Mouse (Mus musculus) heart, embryonic 10.5 days (tissue): Measurements from ENCODE around the gene Kcnh8. TPM values are rescaled to one million over a fixed set of nuclear protein-coding genes. Genes with fewer than 3 reads are reported as not detected.

Experiments
- DNase-seq: peaks from one replicate; pipeline ENCODE4 v3.0.0-alpha.2; 2017; ENCODE audit warnings: low spot score
- H3K27ac ChIP-seq: fragments of 300-500 bp; sonication (generic); 2 replicates; pipeline ENCODE4 v1.5.1; 2016; ENCODE audit warnings: mild to moderate bottlenecking
- H3K27me3 ChIP-seq: fragments of 300-500 bp; sonication (generic); 2 replicates; pipeline ENCODE4 v1.6.1; 2016; ENCODE audit warnings: mild to moderate bottlenecking; ENCODE audit not compliant: poor library complexity, insufficient read depth, severe bottlenecking
- H3K36me3 ChIP-seq: fragments of 300-500 bp; sonication (generic); 2 replicates; pipeline ENCODE4 v1.6.1; 2016; ENCODE audit warnings: mild to moderate bottlenecking, moderate library complexity
- H3K4me1 ChIP-seq: fragments of 300-500 bp; sonication (generic); 2 replicates; pipeline ENCODE4 v1.6.1; 2016; ENCODE audit warnings: mild to moderate bottlenecking
- H3K4me3 ChIP-seq: fragments of 300-500 bp; sonication (generic); 2 replicates; pipeline ENCODE4 v1.5.1; 2016; ENCODE audit warnings: mild to moderate bottlenecking, moderate library complexity
- H3K9me3 ChIP-seq: fragments of 300-500 bp; sonication (generic); 2 replicates; pipeline ENCODE4 v1.6.1; 2016; ENCODE audit warnings: mild to moderate bottlenecking, moderate library complexity
- WGBS: fragments of 180-500 bp; shearing (Covaris S2); methylation state at CpG from one replicate; pipeline ENCODE4 v1.1.7; 2016; 5-methylcytosine and 5-hydroxymethylcytosine counted together
- polyA plus RNA-seq: library from polyadenylated mRNA; unstranded; fragments of >200 nt; fragmentation: Nextera tagmentation; extraction: Ambion mirVana; gene quantifications from 2 replicates; pipeline ENCODE4 v1.2.1, GENCODE M21; 2016

The Kcnh8 gene
- polyA plus RNA-seq, 1 experiment from 2014 or later, result 0.09 TPM

- Histone ChIP-seq H3K36me3 (no peaks in the 10 kb centered on the region), H3K4me3 (no peak overlapping the region), H3K27ac (no peak overlapping the region), H3K9me3 (no peaks in the 10 kb centered on the region), H3K27me3 (no peaks in the 10 kb centered on the region), H3K4me1 (no peaks in the 10 kb centered on the region)
- no peak for DNase-seq
Observed at GRCm38 (mm10) chr17:52691988-52692387, 89.5 kb downstream of the Kcnh8 start.

DNA sequence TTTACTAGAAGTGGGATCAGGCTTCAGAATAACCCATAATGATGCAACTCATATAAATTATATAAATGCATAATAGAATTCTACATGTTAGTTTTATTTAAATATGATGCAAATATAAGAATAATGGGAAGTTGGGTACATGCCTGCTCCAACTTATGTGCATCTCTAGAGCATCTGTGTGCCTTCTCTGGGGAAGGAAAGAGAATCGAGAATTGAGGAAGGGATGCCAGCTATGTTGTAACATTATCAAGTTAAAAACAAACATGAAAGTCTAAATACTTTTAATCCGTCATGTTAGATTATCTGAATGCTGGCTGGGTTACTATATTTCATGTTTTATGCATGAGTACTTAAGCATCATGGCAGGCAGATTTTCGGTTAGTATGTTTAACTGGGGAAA is 99.4 kb downstream of the Kcnh8 start:
- Histone ChIP-seq H3K36me3 (no peaks in the 10 kb centered on the region), H3K27ac (no peak overlapping the region), H3K4me1 (no peaks in the 10 kb centered on the region), H3K9me3 (no peaks in the 10 kb centered on the region), H3K27me3 (no peaks in the 10 kb centered on the region), H3K4me3 (no peak overlapping the region)
- 80% methylated on average over 3 of the region's 3 CpGs for WGBS
- no peak for DNase-seq

GRCm38 (mm10) chr17:52712319-52712718 is 109.8 kb downstream of the Kcnh8 start:
- no peaks in the 10 kb centered on the region for H3K27me3 ChIP-seq
- DNase-seq, result no peak
- no peaks in the 10 kb centered on the region for H3K36me3 ChIP-seq
- H3K9me3 ChIP-seq, result no peaks in the 10 kb centered on the region
- WGBS, result 27% methylated on average over 1 of the region's 1 CpGs
- no peak overlapping the region for H3K4me3 ChIP-seq
- no peaks in the 10 kb centered on the region for H3K4me1 ChIP-seq
- no peak overlapping the region for H3K27ac ChIP-seq

DNA sequence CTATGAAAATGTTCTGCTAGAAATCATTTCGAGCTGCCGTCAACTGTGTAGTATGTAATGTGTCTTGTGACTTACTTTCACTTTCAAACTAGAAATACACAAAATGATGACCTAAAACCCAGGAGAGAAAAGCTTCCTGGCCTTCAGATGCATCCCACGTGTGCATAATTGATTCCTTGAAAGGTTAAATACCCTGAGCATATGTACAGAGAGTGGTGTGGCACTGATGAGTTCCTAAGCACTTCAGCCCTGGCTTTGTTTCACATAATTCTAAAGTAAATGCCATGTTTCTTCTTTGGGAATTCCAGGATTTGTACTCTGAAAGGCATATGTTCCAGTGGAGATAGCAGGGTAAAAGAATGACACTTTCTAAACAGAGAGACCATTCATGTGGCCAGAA is 119.7 kb downstream of the Kcnh8 start:
- Histone ChIP-seq H3K27me3 (no peaks in the 10 kb centered on the region), H3K9me3 (no peaks in the 10 kb centered on the region), H3K27ac (no peak overlapping the region), H3K4me3 (no peak overlapping the region), H3K4me1 (no peaks in the 10 kb centered on the region), H3K36me3 (no peaks in the 10 kb centered on the region)
- 73% methylated on average over 3 of the region's 3 CpGs for WGBS
- DNase-seq, result no peak

DNA sequence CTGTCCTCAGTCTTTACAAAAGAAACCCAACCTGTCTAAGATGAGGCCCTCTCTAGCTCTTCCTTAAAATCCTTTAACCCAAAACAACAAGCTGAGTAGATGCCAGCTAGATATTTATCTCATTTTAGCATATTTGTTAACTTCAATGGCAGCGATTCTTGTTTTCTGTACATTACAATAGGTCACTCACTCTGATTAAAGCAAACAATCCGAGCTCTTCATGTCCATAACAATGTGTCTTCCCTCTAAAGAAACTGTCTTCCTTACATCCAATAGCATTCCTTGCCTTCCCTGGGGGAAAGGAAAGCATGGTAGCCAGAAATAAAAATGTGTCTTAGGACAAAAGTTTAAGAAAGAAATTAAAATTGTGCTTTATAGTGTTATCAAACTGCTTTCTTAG is 126.3 kb downstream of the Kcnh8 start:
- H3K36me3 ChIP-seq, result no peaks in the 10 kb centered on the region
- no peak for DNase-seq
- H3K4me3 ChIP-seq, result no peak overlapping the region
- no peaks in the 10 kb centered on the region for H3K27me3 ChIP-seq
- H3K27ac ChIP-seq, result no peak overlapping the region
- no peaks in the 10 kb centered on the region for H3K4me1 ChIP-seq
- no peaks in the 10 kb centered on the region for H3K9me3 ChIP-seq
- WGBS, result 73% methylated on average over 2 of the region's 2 CpGs

DNA sequence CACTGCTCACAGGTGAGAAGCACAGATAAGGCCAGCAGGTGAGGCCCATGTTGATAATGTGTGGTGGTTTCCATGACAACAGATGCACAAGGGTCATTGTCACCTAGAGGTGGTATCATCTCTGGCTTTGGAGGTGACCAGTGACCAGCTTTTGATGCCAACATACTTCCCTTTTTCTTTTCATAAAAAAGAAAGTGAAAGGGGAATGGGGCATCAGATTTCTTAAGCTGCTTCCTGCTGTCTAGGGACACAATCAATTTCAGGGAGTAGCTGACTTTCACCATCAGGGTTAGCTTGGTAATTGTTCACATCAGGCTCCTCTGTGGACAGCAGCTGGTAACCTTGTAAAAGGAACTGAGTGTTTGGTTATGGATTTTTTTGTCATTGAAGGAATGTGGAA is 135.9 kb downstream of the Kcnh8 start:
- Histone ChIP-seq H3K27ac (no peak overlapping the region), H3K27me3 (no peaks in the 10 kb centered on the region), H3K4me3 (no peak overlapping the region), H3K4me1 (no peaks in the 10 kb centered on the region), H3K9me3 (peaks cover 5% of the 10 kb centered on the region), H3K36me3 (no peaks in the 10 kb centered on the region)
- no peak for DNase-seq

DNA sequence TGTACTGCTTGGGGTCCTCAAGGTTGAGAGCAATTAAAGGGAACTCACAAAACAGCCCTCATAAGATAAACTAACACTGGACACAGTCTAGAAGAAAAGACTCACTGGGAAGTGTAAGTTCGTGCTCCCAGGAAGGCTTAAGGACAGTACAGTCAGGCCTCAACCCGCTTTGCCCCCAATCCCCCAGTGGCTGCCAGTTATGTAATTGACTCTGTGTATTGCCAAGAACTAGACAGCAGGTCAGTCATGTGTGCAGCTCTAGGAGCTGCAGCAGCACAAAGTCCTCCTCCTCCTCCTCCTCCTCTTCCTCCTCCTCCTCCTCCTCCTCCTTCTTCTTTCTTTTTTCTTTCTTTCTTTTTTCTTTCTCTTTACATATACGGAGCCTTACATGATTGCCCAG is 185.6 kb downstream of the Kcnh8 start:
- H3K36me3 ChIP-seq, result no peaks in the 10 kb centered on the region
- H3K4me1 ChIP-seq, result no peaks in the 10 kb centered on the region
- H3K27me3 ChIP-seq, result no peaks in the 10 kb centered on the region
- DNase-seq, result no peak
- H3K9me3 ChIP-seq, result no peaks in the 10 kb centered on the region
- WGBS, result 62% methylated on average over 3 of the region's 3 CpGs
- H3K4me3 ChIP-seq, result no peak overlapping the region
- no peak overlapping the region for H3K27ac ChIP-seq

GRCm38 (mm10) chr17:52804463-52804862 is 202.0 kb downstream of the Kcnh8 start:
- Histone ChIP-seq H3K4me1 (no peaks in the 10 kb centered on the region), H3K27me3 (no peaks in the 10 kb centered on the region), H3K36me3 (no peaks in the 10 kb centered on the region), H3K9me3 (no peaks in the 10 kb centered on the region), H3K4me3 (no peak overlapping the region), H3K27ac (no peak overlapping the region)
- WGBS, result 52% methylated on average over 6 of the region's 6 CpGs
- no peak for DNase-seq

- no peak for DNase-seq
- WGBS, result 78% methylated on average over 1 of the region's 1 CpGs
Observed at GRCm38 (mm10) chr17:52810773-52811172, 208.3 kb downstream of the Kcnh8 start.

GRCm38 (mm10) chr17:52819007-52819406 is 216.5 kb downstream of the Kcnh8 start:
- no peak for DNase-seq
- H3K4me3 ChIP-seq, result no peak overlapping the region
- no peaks in the 10 kb centered on the region for H3K36me3 ChIP-seq
- no peaks in the 10 kb centered on the region for H3K9me3 ChIP-seq
- H3K27me3 ChIP-seq, result no peaks in the 10 kb centered on the region
- H3K27ac ChIP-seq, result no peak overlapping the region
- whole genome bisulfite sequencing, result 69% methylated on average over 1 of the region's 1 CpGs
- H3K4me1 ChIP-seq, result no peaks in the 10 kb centered on the region

More at GRCm38 (mm10) chr17:52810773-52811172, 208.3 kb downstream of the Kcnh8 start:
- H3K27ac ChIP-seq, result no peak overlapping the region
- no peaks in the 10 kb centered on the region for H3K36me3 ChIP-seq
- H3K4me3 ChIP-seq, result no peak overlapping the region
- no peaks in the 10 kb centered on the region for H3K27me3 ChIP-seq
- no peaks in the 10 kb centered on the region for H3K9me3 ChIP-seq
- no peaks in the 10 kb centered on the region for H3K4me1 ChIP-seq

DNA sequence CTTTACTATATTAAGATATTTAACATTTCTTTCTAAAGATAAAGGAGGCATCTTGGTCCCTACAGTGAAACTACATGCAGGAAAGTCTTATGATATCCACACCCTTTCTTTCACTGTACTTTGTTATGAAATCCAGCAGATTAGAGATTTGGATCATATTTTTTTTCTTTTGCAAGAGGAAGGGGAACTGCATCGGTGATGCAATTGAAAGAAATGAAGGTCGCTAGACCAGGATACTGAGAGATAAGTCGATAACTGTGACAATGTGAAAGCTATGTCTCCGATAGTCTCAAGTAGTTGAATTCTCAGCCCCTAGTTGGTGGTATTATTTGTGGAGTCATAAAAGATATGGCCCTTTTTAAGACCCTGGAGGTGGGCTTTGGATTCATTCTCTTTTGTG is 227.2 kb downstream of the Kcnh8 start:
- no peaks in the 10 kb centered on the region for H3K9me3 ChIP-seq
- H3K4me1 ChIP-seq, result no peaks in the 10 kb centered on the region
- H3K4me3 ChIP-seq, result no peak overlapping the region
- no peak overlapping the region for H3K27ac ChIP-seq
- no peak for DNase-seq
- no peaks in the 10 kb centered on the region for H3K36me3 ChIP-seq
- no peaks in the 10 kb centered on the region for H3K27me3 ChIP-seq
- WGBS, result 85% methylated on average over 4 of the region's 4 CpGs

DNA sequence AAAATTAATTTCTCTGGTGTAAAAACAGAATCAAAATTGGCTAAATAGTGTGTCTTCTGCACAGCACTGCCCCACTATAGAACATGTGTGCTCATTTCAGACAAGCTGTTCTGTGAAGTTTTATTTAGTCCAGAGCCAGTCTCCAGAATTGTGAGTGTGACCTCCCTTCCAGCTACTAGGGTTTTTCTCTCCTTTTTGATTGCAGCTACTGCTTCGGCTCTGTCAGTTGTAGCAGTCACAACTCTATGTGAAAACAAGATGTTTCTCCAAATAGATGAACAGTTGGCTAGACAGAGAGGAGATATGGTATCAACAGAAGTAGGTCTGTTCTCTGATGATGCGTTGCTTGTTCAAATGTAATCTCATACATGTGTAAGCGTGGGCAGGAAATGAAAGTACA is 270.7 kb downstream of the Kcnh8 start:
- no peaks in the 10 kb centered on the region for H3K36me3 ChIP-seq
- H3K9me3 ChIP-seq, result no peaks in the 10 kb centered on the region
- no peak overlapping the region for H3K4me3 ChIP-seq
- no peak for DNase-seq
- 65% methylated on average over 3 of the region's 3 CpGs for WGBS
- H3K27me3 ChIP-seq, result no peaks in the 10 kb centered on the region
- H3K4me1 ChIP-seq, result no peaks in the 10 kb centered on the region
- no peak overlapping the region for H3K27ac ChIP-seq

- WGBS, result 36% methylated on average over 1 of the region's 1 CpGs
- no peaks in the 10 kb centered on the region for H3K36me3 ChIP-seq
- H3K4me1 ChIP-seq, result no peaks in the 10 kb centered on the region
- H3K27me3 ChIP-seq, result no peaks in the 10 kb centered on the region
- H3K4me3 ChIP-seq, result no peak overlapping the region
- DNase-seq, result no peak
- H3K9me3 ChIP-seq, result no peaks in the 10 kb centered on the region
- H3K27ac ChIP-seq, result no peak overlapping the region
Observed at GRCm38 (mm10) chr17:52878964-52879363, 276.5 kb downstream of the Kcnh8 start.

GRCm38 (mm10) chr17:52880051-52880450 is 277.5 kb downstream of the Kcnh8 start:
- no peak for DNase-seq
- Histone ChIP-seq H3K36me3 (no peaks in the 10 kb centered on the region), H3K27me3 (no peaks in the 10 kb centered on the region), H3K9me3 (no peaks in the 10 kb centered on the region), H3K4me3 (no peak overlapping the region), H3K4me1 (no peaks in the 10 kb centered on the region), H3K27ac (no peak overlapping the region)
- 70% methylated on average over 2 of the region's 2 CpGs for WGBS
